Mouse (Mus musculus): ENCODE measurements around the gene Os9. TPM values are rescaled to one million over a fixed set of nuclear protein-coding genes. Genes with fewer than 3 reads are reported as not detected.
"Not testable (repeated sequence)": the region's sequence is repeated elsewhere in the genome, so short reads cannot be mapped to it uniquely, and the experiment has no call there.

Os9 gene
- polyA plus RNA-seq, 1 experiment: 111 TPM

DNA sequence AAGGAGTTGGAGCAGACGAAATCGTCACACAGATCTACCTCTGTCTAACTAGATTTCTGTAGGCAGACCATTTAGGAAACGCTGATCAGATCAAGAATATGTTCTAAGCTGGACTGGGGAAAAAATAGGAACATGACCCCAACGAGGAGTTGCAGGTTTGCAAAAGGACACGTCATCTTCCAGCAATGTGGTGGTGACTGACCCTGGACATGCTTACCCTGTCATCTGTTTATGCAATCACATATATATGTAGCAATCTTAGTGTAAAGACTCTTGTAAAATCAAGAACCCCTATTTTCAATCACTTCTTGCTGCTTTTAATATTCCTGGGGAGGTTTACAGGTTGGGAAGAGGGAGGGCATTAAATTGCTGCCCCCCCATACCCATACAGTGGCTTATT, 58.4 kb downstream of the Os9 start:
- no peak for DNase-seq
- 57% methylated on average over 5 of the region's 5 CpGs for WGBS
- peaks cover 9% of the 10 kb centered on the region; the same call in 1 of the 2 replicates for H3K4me1 ChIP-seq (ENCODE audit: control insufficient read depth, insufficient read depth, low read length)
- TF ChIP-seq POLR2A (IDR thresholded peaks at IDR 0.05; ENCODE audit: borderline replicate concordance, extremely low read depth, low read depth, low read length): no peak
- no peak for TF ChIP-seq CTCF (IDR thresholded peaks at IDR 0.05; ENCODE audit: insufficient read depth, low read length)
- H3K4me3 ChIP-seq (replicated peaks; ENCODE audit: extremely low read depth, low read depth, low read length): no peak overlapping the region

DNA sequence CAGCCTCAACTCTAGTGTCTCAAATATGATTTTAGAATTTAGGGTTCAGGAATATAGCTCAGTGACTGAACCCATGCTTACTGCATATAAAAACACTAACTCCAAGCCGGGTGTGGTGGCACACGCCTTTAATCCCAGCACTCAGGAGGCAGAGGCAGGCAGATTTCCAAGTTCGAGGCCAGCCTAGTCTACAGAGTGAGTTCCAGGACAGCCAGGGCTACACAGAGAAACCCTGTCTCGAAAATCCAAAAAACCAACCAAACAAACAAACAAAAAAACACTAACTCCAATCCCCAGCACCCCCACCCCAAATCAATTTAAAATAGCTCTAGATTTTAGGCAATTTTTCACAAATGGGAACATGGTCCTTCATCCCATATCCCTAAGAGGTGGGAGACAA, 58.8 kb downstream of the Os9 start:
- WGBS: 73% methylated on average over 4 of the region's 4 CpGs
- not testable (repeated sequence) for DNase-seq; H3K4me3 ChIP-seq (replicated peaks; ENCODE audit: extremely low read depth, low read depth, low read length); H3K4me1 ChIP-seq (ENCODE audit: control insufficient read depth, insufficient read depth, low read length)

DNA sequence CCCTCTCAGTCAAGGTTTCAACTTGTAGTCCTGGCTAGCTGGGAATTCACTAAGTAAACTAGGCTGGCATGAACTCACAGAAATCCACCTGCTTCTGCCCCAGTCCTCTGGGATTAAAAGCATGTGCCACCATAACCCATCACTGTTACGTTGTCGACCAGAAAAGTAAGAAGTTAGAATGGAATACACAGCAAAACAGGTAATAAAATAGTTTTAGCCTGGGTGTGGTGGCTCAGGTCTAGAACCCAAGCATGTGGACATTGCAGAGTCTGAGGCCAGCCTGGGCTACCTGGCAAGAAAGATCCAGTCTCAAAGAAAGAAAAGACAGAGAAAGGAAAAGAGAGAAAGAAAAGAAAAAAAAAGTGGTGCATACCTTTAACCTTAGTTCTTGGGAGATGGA, 59.4 kb downstream of the Os9 start:
- TF ChIP-seq POLR2A (IDR thresholded peaks at IDR 0.05; ENCODE audit: borderline replicate concordance, extremely low read depth, low read depth, low read length) (no peak), CTCF (IDR thresholded peaks at IDR 0.05; ENCODE audit: insufficient read depth, low read length) (no peak)
- Histone ChIP-seq H3K4me3 (replicated peaks; ENCODE audit: extremely low read depth, low read depth, low read length) (no peak overlapping the region), H3K4me1 (ENCODE audit: control insufficient read depth, insufficient read depth, low read length) (peaks cover 9% of the 10 kb centered on the region; the same call in 1 of the 2 replicates)
- 82% methylated on average over 2 of the region's 2 CpGs for WGBS
- no peak for DNase-seq

DNA sequence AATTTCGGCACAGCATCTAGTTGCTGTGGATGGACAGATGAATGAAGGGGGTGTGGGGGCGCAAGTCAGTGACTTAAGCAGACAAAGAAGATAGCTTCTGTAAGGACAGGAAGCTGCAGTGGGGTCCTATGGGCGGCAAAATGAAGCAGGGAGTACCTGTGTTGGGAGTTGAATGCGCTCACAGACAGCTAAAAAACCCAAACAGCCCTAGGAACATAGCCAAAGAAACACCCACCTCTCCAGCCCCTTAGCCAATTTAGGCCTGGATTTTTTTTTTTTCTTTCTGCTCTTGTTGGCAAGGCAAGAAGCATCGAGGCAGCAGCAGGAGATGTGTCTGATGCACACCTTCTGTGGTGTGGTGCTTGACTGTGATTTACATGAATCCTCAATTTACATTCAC, 59.8 kb downstream of the Os9 start:
- DNase-seq: no peak
- H3K4me1 ChIP-seq (ENCODE audit: control insufficient read depth, insufficient read depth, low read length): peaks cover 9% of the 10 kb centered on the region; the same call in 1 of the 2 replicates
- no peak overlapping the region for H3K4me3 ChIP-seq (replicated peaks; ENCODE audit: extremely low read depth, low read depth, low read length)
- TF ChIP-seq CTCF (IDR thresholded peaks at IDR 0.05; ENCODE audit: insufficient read depth, low read length): no peak
- no peak for TF ChIP-seq POLR2A (IDR thresholded peaks at IDR 0.05; ENCODE audit: borderline replicate concordance, extremely low read depth, low read depth, low read length)
- WGBS: 67% methylated on average over 5 of the region's 5 CpGs

DNA sequence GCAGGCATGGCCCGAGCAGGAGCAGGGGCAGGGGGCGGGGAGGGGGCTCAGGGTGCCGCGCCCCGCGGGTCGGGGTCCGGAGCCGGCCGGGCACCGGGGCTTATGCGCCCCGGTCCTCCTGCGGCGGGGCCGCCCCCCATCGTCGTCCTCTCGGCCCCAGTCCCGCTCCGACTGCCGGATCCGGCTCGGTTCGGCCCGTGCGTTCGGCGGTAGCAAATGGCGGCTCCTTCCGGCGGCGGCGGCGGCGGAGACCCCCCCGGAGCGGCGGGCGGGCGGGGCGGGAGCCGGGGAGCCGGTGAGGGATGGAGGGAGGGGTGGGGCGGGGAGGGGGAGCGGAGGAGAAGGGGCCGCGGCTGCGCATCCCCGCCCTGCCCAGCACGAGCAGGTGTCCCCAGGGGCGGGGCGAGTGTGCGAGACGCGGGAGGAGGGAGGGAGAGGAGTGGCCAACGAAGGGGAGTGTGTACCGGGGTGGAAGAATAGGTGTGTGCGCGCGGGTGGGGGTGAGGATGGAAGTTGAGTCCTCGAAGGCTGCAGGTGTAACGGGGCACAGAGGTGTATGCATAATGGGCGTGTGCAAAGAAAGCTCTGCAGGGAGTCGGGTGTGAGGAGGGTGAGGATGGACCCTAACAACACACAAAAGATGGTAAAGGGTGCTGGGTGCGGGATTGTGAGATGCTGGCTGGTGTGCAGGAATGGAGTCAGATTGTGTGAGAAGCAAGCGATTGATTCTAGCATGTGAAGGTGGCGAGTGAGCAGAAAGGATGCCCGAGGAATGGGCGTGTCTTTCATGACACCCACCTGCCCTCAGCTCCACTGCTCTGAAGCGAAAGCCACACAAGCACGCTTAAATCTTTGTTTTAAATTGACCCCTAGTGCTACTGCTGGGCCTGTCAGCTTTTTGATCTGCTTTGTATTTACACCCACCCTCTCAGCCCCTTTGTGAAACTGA, 60.7 kb downstream of the Os9 start, which contains the start of gene March9:
Gene March9, minus strand, starts transcription at position 217 of the 949 bp plus-strand sequence.
- 2% methylated on average over 47 of the region's 72 CpGs for whole genome bisulfite sequencing
- Histone ChIP-seq H3K4me1 (ENCODE audit: control insufficient read depth, insufficient read depth, low read length) (peaks cover 9% of the 10 kb centered on the region; the same call in 1 of the 2 replicates), H3K4me3 (replicated peaks; ENCODE audit: extremely low read depth, low read depth, low read length) (peak within 1 kb of the TSS; percentile 57)
- peak; percentile 76 for DNase-seq
- TF ChIP-seq CTCF (IDR thresholded peaks at IDR 0.05; ENCODE audit: insufficient read depth, low read length) (no peak), POLR2A (IDR thresholded peaks at IDR 0.05; ENCODE audit: borderline replicate concordance, extremely low read depth, low read depth, low read length) (no peak)

DNA sequence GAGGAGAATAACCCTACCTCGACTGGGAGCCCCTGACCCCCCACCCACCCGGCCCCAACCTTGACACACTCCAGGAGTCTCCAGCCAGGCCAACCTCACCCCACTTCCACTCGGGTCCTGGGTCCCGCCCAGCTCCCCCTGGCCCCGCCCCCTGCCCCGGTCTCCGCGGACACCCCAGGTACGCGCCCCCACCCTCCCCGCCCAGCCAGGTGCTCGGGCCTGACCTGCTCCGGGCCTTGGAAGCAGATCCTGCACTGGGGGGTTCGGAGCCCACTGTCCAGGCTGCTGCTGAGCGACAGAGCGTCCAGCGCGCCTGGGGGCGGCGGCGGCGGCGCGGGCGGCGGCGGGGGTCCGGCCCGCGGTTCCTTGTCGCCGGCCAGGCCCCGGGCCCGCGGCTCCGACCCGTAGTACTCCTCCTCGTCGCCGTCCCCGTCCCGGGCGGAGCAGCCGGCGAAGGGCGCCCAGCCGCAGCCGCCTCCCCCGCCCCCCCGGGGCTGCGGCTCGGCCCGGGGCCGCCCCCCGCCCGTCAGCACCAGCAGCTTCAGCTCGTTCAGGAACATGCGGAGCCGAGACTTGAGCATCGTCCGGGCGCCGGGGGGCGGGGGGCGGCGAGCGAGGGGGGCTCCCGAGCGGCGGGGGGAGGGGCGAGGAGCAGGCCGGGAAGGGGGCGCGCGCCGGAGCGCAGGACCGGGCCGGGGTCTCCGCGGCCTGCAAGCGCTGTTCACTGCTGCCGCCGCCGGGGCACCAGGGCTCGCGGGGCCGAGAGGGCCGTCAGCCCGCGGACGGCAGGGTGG, 61.6 kb downstream of the Os9 start:
- Histone ChIP-seq H3K4me3 (replicated peaks; ENCODE audit: extremely low read depth, low read depth, low read length) (peak overlapping the region; percentile 53), H3K4me1 (ENCODE audit: control insufficient read depth, insufficient read depth, low read length) (peaks cover 4% of the 10 kb centered on the region; the same call in 1 of the 2 replicates)
- no peak for DNase-seq
- 1% methylated on average over 77 of the region's 92 CpGs for WGBS
- TF ChIP-seq POLR2A (IDR thresholded peaks at IDR 0.05; ENCODE audit: borderline replicate concordance, extremely low read depth, low read depth, low read length) (no peak), CTCF (IDR thresholded peaks at IDR 0.05; ENCODE audit: insufficient read depth, low read length) (no peak)

DNA sequence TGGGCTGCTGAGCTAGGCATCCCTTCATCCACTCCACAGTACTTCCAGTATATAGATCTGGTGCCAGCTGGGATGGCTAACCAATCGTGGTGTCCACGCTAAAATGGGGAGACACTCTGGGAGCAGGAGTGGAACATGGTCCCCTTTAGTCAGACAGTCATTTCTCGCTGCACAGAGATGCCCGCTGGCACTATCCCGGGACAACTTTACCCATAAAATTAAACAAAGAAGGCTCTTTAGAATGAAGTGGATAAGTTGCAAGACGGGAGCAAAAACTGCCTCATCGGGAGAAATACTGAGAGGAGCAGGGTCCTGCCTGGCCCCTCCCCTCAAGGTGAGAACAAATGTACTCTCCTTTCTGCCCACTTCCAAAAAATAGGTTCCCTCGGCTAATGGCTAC, 62.2 kb downstream of the Os9 start:
- TF ChIP-seq CTCF (IDR thresholded peaks at IDR 0.05; ENCODE audit: insufficient read depth, low read length) (no peak), POLR2A (IDR thresholded peaks at IDR 0.05; ENCODE audit: borderline replicate concordance, extremely low read depth, low read depth, low read length) (no peak)
- DNase-seq: no peak
- WGBS: 8% methylated on average over 8 of the region's 8 CpGs
- H3K4me1 ChIP-seq (ENCODE audit: control insufficient read depth, insufficient read depth, low read length): 0 out of 2 replicates have a peak, but pooled peaks cover 2% of the 10 kb centered on the region
- H3K4me3 ChIP-seq (replicated peaks; ENCODE audit: extremely low read depth, low read depth, low read length): peak overlapping the region; percentile 9

DNA sequence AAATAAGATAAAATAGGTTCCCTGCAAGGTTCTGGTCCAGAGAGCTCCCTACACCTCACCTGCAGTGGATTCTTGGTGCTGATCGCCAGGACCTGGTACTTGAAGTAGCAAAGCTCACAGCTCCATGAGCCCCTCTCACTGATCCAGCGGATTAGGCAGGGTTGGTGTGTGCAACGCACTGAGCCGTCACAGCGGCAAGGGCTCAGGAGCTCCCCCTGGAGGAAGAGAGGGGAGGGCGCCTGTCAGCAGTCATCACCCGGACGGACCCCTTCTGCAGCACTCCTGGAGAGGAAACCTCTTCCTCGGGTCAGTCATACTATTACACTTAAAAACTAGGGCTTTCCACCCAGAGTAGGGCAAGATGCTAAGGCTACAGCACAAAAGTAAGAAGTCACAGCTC, 62.8 kb downstream of the Os9 start:
- no peak overlapping the region for H3K4me3 ChIP-seq (replicated peaks; ENCODE audit: extremely low read depth, low read depth, low read length)
- H3K4me1 ChIP-seq (ENCODE audit: control insufficient read depth, insufficient read depth, low read length): 0 out of 2 replicates have a peak, but pooled peaks cover 2% of the 10 kb centered on the region
- DNase-seq: peak; percentile 74
- WGBS: under 1% methylated on average over 9 of the region's 9 CpGs
- TF ChIP-seq POLR2A (IDR thresholded peaks at IDR 0.05; ENCODE audit: borderline replicate concordance, extremely low read depth, low read depth, low read length) (no peak), CTCF (IDR thresholded peaks at IDR 0.05; ENCODE audit: insufficient read depth, low read length) (peak; percentile 93)

DNA sequence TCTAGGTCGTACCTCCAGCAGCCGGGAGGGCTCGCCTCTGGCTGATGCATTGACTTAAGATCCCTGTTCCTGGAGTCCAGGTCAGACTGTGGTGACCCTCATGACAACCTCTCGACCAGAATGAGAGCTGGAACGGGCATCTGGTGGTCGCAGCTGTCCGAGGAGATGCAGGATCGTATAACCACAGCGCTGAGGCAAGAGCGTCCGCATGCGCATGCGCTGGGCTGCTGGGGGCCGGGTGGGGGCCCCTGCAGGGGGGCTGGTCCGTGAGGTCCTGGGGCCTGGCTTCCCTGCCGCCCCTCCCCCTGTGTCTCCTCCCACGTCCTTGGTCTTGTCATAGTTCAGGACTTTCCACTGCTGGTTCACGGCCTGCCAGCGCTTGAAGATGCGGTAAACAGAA, 64.4 kb downstream of the Os9 start:
- TF ChIP-seq POLR2A (IDR thresholded peaks at IDR 0.05; ENCODE audit: borderline replicate concordance, extremely low read depth, low read depth, low read length) (no peak), CTCF (IDR thresholded peaks at IDR 0.05; ENCODE audit: insufficient read depth, low read length) (no peak)
- no peak for DNase-seq
- Histone ChIP-seq H3K4me3 (replicated peaks; ENCODE audit: extremely low read depth, low read depth, low read length) (no peak overlapping the region), H3K4me1 (ENCODE audit: control insufficient read depth, insufficient read depth, low read length) (0 out of 2 replicates have a peak, but pooled peaks cover 2% of the 10 kb centered on the region)
- 85% methylated on average over 20 of the region's 20 CpGs for WGBS

Data from lung, adult 2 months (tissue).